Mouse (Mus musculus) urinary bladder, postnatal 4 days (tissue): Measurements from ENCODE around the gene Akr1c14.
"Not testable (repeated sequence)": the region's sequence is repeated elsewhere in the genome, so short reads cannot be mapped to it uniquely, and the experiment has no call there.

Experiments used
- DNase-seq, 2 experiments: peaks; one replicate each; pipeline ENCODE4 v3.0.0; 2021 to 2022; ENCODE audit warnings: low spot score in 2 of 2

The Akr1c14 gene

DNA sequence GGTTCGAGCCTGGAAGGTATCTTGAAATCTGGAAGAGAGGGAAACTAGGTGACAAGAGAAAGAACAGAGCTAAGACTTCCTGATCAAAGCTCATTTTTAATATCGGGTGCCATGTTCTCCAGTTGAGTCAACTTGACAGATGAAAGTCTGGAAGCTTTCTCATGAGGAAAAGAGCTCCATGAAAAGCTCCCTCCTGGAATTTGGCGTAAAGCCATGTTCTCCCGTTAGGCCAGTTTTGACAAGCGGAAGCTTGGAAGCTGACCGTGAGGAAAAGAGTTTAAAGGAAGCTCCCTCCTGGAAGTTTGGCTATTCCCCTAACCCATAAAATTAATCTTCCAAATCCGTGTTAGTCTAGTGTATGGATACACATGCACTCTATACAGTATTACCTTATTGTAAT is 74.3 kb downstream of the Akr1c14 start:
- DNase-seq: no peak

DNA sequence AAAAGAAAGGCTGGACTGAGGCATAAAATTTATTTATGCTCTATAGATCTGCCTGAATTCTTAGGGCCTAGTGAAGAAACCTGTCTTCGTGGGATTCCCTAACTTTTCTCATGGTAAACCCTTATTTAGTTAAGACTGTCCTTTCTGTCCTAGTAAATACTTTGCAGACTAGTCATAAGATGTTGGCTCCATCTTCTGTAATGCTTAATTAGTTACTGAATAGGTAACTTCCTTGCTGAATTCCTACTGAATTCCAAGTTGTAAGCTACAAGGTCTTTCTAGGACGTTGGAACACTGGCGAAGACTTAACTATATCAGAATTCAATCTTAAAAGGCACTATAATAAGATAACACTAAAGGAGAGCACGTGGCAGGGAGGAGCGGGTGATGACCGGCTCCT is 75.7 kb downstream of the Akr1c14 start:
- not testable (repeated sequence) for DNase-seq

DNA sequence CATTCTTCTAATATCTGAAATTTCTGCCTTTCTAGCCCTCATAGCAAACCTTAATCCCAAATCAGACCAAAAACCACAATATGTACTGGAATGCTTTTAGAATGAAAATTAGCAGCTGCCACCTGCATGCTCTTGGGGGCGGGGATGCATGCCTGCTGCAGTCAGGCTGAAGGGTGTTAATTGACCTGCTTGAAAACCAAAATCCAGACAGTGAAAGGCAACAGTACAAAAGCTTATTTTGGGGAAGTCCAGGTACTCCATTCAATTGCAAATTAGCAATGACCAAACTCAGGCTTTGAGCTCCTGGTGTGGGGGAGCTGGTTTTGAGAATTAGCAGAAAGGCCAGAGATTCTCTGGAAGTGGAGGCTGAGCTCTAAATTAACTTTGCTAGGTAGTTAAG is 77.0 kb downstream of the Akr1c14 start:
- not testable (repeated sequence) for DNase-seq

DNA sequence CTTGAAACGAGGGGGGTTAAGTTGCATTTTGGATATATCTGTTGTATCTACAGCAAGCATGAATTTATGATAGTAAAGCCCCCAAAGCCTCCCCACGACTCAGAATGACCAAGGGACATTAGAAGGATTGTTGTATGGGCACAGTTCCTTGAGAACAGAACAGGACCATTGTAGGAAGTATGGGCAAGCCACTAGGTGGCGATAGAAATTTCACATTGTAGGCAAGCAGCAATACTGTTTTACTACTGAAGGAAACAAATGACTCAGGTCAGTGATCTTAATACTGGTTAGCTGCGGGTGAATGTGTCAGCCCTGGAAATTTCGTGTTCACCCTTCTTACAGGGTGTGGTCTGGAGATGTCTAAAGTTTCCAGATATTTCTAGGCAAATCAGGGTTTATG is 80.3 kb downstream of the Akr1c14 start:
- DNase-seq: no peak

DNA sequence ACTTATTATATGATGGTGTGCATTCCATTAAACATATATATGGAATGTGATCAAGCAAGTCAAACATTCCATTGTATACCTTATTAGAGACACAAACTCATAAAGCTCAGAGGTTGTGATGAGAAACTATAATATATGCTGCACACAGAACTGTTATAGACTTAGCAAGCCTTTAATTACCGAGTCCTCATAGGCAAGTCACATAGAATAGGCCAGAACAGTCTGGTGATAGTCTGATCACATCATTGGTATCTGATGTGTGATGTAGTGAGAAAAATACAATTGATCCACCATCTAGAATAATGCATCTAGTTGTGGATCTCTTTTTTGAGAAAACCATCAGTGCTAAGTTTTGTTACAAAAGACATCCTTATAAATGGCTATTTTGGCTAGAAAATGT is 82.5 kb downstream of the Akr1c14 start:
- DNase-seq: no peak

DNA sequence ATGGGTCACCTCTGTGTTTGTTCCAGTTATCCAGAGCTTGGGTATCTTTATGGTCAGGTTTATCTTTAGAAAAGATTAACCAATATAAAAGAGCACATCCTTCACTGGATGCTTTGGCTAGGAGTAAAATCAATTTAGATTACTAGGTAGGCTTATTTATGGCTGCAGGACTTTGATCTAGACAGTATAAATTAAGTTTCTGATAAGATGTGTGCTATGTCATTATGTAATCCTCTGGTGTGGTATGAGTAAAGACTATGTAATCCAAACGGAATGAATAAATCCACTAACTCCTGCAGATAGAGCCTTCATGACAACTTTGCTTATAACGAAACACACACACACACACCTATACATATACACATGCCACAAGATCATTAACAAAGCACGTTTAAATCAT is 82.9 kb downstream of the Akr1c14 start:
- no peak for DNase-seq

DNA sequence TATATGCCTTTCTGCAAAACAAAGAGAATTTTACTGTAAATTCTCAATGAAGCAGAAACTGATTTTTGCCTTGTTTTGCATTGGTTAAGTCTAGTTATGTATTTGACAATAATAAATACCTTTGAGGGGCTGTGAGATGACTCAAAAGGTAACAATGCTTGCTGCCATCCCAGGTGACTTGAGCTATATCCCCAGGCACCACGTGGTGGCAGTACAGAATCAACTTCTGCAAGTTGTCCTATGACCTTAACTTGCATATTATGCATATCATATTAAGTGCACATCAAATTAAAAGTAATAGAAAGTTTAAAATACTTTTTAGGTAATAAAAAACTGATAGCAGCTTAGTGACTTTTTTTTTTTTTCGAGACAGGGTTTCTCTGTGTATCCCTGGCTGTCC is 84.3 kb downstream of the Akr1c14 start:
- DNase-seq: no peak
